Mouse (Mus musculus) bone marrow macrophage, adult 2 months (primary cell): Measurements from ENCODE around the gene Serpina1f.

ENCODE experiments used
- CTCF ChIP-seq: IDR thresholded peaks from 2 replicates; pipeline ENCODE4 v1.5.1; 2012; ENCODE audit warnings: low read depth, mild to moderate bottlenecking, low read length, moderate library complexity
- POLR2A ChIP-seq: IDR thresholded peaks from 2 replicates; pipeline ENCODE4 v1.6.1; 2012; ENCODE audit warnings: mild to moderate bottlenecking, low read depth, low read length, borderline replicate concordance

GRCm38 (mm10) chr12:103705547-103705946 is 10.2 kb upstream of the Serpina1f start:
- TF ChIP-seq POLR2A (no peak), CTCF (no peak)
